Mouse (Mus musculus): Measurements from ENCODE around the gene Errfi1. TPM values are rescaled to one million over a fixed set of nuclear protein-coding genes. Genes with fewer than 3 reads are reported as not detected.
"Not testable (repeated sequence)": the region's sequence is repeated elsewhere in the genome, so short reads cannot be mapped to it uniquely, and the experiment has no call there.

Gene Errfi1
- polyA plus RNA-seq, 1 experiment: 17.2 TPM

DNA sequence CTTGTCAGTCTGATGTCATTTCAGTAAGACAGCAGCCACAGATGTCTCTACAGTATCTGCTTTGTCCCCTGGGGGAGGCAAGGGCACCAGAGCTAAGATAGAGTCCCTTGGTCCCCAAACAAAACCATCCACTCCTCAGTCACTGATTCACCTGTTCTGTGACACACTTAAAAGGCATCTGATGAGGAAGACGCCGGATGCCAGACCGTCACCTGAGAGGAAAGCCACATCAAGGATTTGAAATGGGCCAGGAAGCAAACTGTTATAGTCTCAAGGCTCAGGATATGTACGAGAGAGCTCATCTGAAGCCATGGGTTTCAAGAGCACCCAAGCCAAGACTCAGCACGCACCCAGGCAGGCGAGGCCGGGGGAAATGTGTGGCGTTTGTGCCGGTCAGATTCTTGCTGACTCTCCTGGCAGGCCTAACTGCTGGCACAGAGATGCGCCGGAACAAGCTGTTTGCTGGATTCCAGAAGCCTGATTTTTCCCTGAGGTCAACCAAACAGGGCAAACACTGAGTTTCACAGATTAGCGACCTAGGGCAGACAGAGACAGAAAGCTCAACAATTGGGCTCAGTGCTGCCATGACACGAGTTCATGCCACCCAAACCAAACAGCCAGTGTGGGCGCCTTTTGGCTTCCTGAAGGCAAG lies 49.5 kb downstream of the Errfi1 start:
- TF ChIP-seq POLR2A (IDR thresholded peaks at IDR 0.05; ENCODE audit: control insufficient read depth, extremely low read depth, insufficient read depth, low read length, poor library complexity) (no peak), CTCF (IDR thresholded peaks at IDR 0.05; ENCODE audit: borderline replicate concordance, control insufficient read depth, extremely low read depth, insufficient read depth, low read length, poor library complexity) (no peak)
- Histone ChIP-seq H3K4me3 (ENCODE audit: control insufficient read depth, insufficient read depth, low read length) (no peak overlapping the region), H3K4me1 (replicated peaks; ENCODE audit: control insufficient read depth, insufficient read depth, low read length) (peaks cover 14% of the 10 kb centered on the region), H3K27ac (ENCODE audit: control insufficient read depth, insufficient read depth, low read length) (peak overlapping the region; percentile 36; the same call in 1 of the 2 replicates), H3K27me3 (ENCODE audit: control insufficient read depth, insufficient read depth, low read length) (no peaks in the 10 kb centered on the region), H3K36me3 (ENCODE audit: control insufficient read depth, insufficient read depth, low read length) (peaks cover 8% of the 10 kb centered on the region; the same call in 1 of the 2 replicates)
- 90% methylated on average over 14 of the region's 14 CpGs for WGBS
- DNase-seq: no peak

DNA sequence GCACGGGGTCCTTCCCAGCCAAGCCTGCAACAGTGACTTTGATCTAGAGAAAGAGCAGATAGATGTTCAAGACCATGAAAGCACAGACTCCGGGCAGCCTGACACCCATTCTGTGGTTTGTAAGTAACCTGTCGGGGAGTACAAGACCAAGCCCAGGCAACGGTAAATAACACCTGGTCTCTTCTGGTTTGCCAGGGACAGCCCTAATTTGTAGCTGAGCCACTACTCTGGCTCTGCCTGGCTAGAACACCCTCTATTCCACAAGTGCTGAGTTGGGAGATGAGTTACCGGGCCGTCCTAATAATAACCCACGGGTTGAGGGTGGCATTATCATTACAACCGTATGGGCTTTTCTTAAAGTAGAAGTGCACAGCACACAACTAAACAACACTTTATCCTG lies 53.4 kb downstream of the Errfi1 start:
- Histone ChIP-seq H3K36me3 (ENCODE audit: control insufficient read depth, insufficient read depth, low read length) (peaks cover 8% of the 10 kb centered on the region; the same call in 1 of the 2 replicates), H3K27me3 (ENCODE audit: control insufficient read depth, insufficient read depth, low read length) (no peaks in the 10 kb centered on the region), H3K27ac (ENCODE audit: control insufficient read depth, insufficient read depth, low read length) (no peak overlapping the region), H3K4me1 (replicated peaks; ENCODE audit: control insufficient read depth, insufficient read depth, low read length) (peaks cover 16% of the 10 kb centered on the region), H3K4me3 (ENCODE audit: control insufficient read depth, insufficient read depth, low read length) (no peak overlapping the region)
- TF ChIP-seq POLR2A (IDR thresholded peaks at IDR 0.05; ENCODE audit: control insufficient read depth, extremely low read depth, insufficient read depth, low read length, poor library complexity) (no peak), CTCF (IDR thresholded peaks at IDR 0.05; ENCODE audit: borderline replicate concordance, control insufficient read depth, extremely low read depth, insufficient read depth, low read length, poor library complexity) (no peak)
- WGBS: 90% methylated on average over 8 of the region's 8 CpGs
- DNase-seq: no peak

DNA sequence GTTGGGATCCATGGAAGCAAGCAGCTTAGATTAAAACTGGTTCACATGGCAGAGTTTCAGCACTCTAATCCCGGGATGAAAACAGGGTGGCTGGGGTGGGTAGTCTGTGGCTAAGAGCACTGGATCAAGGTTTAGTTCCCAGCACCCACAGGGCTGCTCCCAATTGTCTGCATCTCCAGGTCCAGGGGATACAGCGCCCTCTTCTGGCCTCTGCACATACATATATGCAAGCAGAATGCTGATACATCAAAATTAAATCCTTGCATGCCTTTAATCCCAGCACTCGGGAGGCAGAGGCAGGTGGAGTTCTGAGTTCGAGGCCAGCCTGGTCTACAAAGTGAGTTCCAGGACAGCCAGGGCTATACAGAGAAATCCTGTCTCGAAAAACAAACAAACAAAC lies 54.8 kb downstream of the Errfi1 start:
- not testable (repeated sequence) for H3K27ac ChIP-seq (ENCODE audit: control insufficient read depth, insufficient read depth, low read length); H3K36me3 ChIP-seq (ENCODE audit: control insufficient read depth, insufficient read depth, low read length)
- peaks cover 13% of the 10 kb centered on the region for H3K4me1 ChIP-seq (replicated peaks; ENCODE audit: control insufficient read depth, insufficient read depth, low read length)

GRCm38 (mm10) chr4:150909451-150910156 lies 55.9 kb downstream of the Errfi1 start:
- peak overlapping the region; percentile 84 for H3K4me3 ChIP-seq (ENCODE audit: control insufficient read depth, insufficient read depth, low read length)
- peak overlapping the region; percentile 36 for H3K27ac ChIP-seq (ENCODE audit: control insufficient read depth, insufficient read depth, low read length)
- peaks cover 10% of the 10 kb centered on the region for H3K4me1 ChIP-seq (replicated peaks; ENCODE audit: control insufficient read depth, insufficient read depth, low read length)
- H3K36me3 ChIP-seq (ENCODE audit: control insufficient read depth, insufficient read depth, low read length): peaks cover 4% of the 10 kb centered on the region; the same call in 1 of the 2 replicates
- H3K27me3 ChIP-seq (ENCODE audit: control insufficient read depth, insufficient read depth, low read length): no peaks in the 10 kb centered on the region
- WGBS: 1% methylated on average over 56 of the region's 56 CpGs
- DNase-seq: peak; percentile 98
- TF ChIP-seq POLR2A (IDR thresholded peaks at IDR 0.05; ENCODE audit: control insufficient read depth, extremely low read depth, insufficient read depth, low read length, poor library complexity) (peak; percentile 86), CTCF (IDR thresholded peaks at IDR 0.05; ENCODE audit: borderline replicate concordance, control insufficient read depth, extremely low read depth, insufficient read depth, low read length, poor library complexity) (peak; percentile 20; the same call in 1 of the 2 replicates)

More for the DNA sequence above, 54.8 kb downstream of the Errfi1 start:
- not testable (repeated sequence) for H3K4me3 ChIP-seq (ENCODE audit: control insufficient read depth, insufficient read depth, low read length); H3K27me3 ChIP-seq (ENCODE audit: control insufficient read depth, insufficient read depth, low read length); DNase-seq
- WGBS: 88% methylated on average over 5 of the region's 5 CpGs

DNA sequence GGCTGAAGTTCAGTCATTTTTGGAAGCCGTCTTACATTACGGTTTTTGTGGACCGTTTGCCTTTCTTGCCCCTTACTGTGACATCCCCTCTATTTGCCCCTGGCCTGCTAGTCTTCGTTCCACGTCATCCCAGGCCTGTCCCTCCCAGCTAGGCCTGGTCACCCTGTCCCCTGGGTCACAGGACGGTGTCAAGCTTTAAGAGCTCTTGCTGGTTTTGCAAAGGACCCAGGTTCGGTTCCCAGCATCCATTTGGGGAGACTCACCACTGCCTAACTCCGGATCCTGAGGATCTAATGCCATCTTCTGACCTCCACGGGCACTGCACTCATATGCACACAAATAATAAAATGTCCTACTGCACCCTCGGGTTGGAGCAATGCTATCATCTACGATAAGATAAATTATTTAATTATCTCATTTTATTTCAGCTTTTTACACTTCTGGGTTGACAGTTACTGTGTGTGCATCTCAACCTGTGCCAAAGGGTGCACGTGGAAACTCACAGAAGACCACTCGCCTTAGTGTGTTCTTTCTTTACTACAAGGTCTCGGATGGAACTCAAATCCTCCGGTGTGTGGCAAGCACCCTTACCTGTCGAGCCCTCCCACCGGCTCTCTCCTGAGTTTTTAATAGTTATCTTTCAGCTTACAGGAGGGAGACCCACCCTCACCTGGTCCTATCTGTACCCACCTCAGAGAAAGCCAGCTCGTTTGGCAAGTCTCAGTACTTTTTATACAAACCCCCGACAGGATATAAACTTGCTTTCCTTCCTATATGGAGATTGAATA lies 56.6 kb downstream of the Errfi1 start:
- H3K27me3 ChIP-seq (ENCODE audit: control insufficient read depth, insufficient read depth, low read length): no peaks in the 10 kb centered on the region
- no peak for TF ChIP-seq POLR2A (IDR thresholded peaks at IDR 0.05; ENCODE audit: control insufficient read depth, extremely low read depth, insufficient read depth, low read length, poor library complexity)
- no peak for TF ChIP-seq CTCF (IDR thresholded peaks at IDR 0.05; ENCODE audit: borderline replicate concordance, control insufficient read depth, extremely low read depth, insufficient read depth, low read length, poor library complexity)
- H3K27ac ChIP-seq (ENCODE audit: control insufficient read depth, insufficient read depth, low read length): peak overlapping the region; percentile 36
- peaks cover 14% of the 10 kb centered on the region for H3K4me1 ChIP-seq (replicated peaks; ENCODE audit: control insufficient read depth, insufficient read depth, low read length)
- DNase-seq: no peak
- no peaks in the 10 kb centered on the region; the same call in 1 of the 2 replicates for H3K36me3 ChIP-seq (ENCODE audit: control insufficient read depth, insufficient read depth, low read length)
- 95% methylated on average over 19 of the region's 19 CpGs for WGBS
- H3K4me3 ChIP-seq (ENCODE audit: control insufficient read depth, insufficient read depth, low read length): no peak overlapping the region

DNA sequence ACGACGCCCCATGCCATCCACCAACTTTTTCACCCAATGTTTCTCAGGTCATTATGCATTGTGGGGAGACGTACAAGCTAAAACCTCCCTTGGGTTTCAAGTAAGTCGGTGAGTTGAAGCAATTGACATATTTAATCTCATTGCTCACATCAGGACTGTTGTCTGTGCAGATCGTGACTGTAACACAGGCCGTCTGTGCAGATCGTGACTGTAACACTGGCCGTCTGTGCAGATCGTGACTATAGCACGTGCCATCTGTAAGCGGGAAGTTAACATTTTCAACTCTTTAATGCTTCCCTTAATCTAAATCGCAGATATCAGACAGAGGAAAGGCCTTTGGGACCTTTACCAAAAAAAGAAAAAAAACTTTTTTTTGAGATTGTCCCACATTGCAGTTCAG lies 60.0 kb downstream of the Errfi1 start:
- H3K4me1 ChIP-seq (replicated peaks; ENCODE audit: control insufficient read depth, insufficient read depth, low read length): peaks cover 14% of the 10 kb centered on the region
- no peak for DNase-seq
- H3K36me3 ChIP-seq (ENCODE audit: control insufficient read depth, insufficient read depth, low read length): no peaks in the 10 kb centered on the region
- 14% methylated on average over 12 of the region's 12 CpGs for WGBS
- TF ChIP-seq CTCF (IDR thresholded peaks at IDR 0.05; ENCODE audit: borderline replicate concordance, control insufficient read depth, extremely low read depth, insufficient read depth, low read length, poor library complexity): no peak
- no peak for TF ChIP-seq POLR2A (IDR thresholded peaks at IDR 0.05; ENCODE audit: control insufficient read depth, extremely low read depth, insufficient read depth, low read length, poor library complexity)
- H3K27ac ChIP-seq (ENCODE audit: control insufficient read depth, insufficient read depth, low read length): peak overlapping the region; percentile 49; the same call in 1 of the 2 replicates
- H3K4me3 ChIP-seq (ENCODE audit: control insufficient read depth, insufficient read depth, low read length): peak overlapping the region; percentile 73
- H3K27me3 ChIP-seq (ENCODE audit: control insufficient read depth, insufficient read depth, low read length): no peaks in the 10 kb centered on the region
